Mouse (Mus musculus) liver (tissue): ENCODE data around the gene Pum3.
A peak's percentile ranks its signal among the peaks of the same experiment; 100 is the strongest.

Experiments
- DNase-seq: peaks from one replicate; pipeline ENCODE4 v3.0.0-alpha.2; 2020; ENCODE audit warnings: mixed read lengths

The Pum3 gene

GRCm38 (mm10) chr19:27429745-27430251 is at the start of gene Pum3:
Gene Pum3 (minus strand): TSS chr19:27429825.
- peak; percentile 94 for DNase-seq

- no peak for DNase-seq
Measured at GRCm38 (mm10) chr19:27466691-27467090, 37.1 kb upstream of the Pum3 start.

- no peak for DNase-seq
Measured at GRCm38 (mm10) chr19:27462656-27463055, 33.0 kb upstream of the Pum3 start.

GRCm38 (mm10) chr19:27450458-27450857 is 20.8 kb upstream of the Pum3 start:
- DNase-seq: peak; percentile 63

- no peak for DNase-seq
Measured at GRCm38 (mm10) chr19:27447515-27447914, 17.9 kb upstream of the Pum3 start.

GRCm38 (mm10) chr19:27441106-27441505 is 11.5 kb upstream of the Pum3 start:
- no peak for DNase-seq

- DNase-seq: no peak
Measured at GRCm38 (mm10) chr19:27437982-27438652, 8.5 kb upstream of the Pum3 start.

GRCm38 (mm10) chr19:27430406-27430805 is 781 bp upstream of the Pum3 start:
- no peak for DNase-seq

GRCm38 (mm10) chr19:27429281-27429680 is 344 bp downstream of the Pum3 start:
- no peak for DNase-seq

GRCm38 (mm10) chr19:27427865-27428264 is 1.8 kb downstream of the Pum3 start:
- no peak for DNase-seq

- no peak for DNase-seq
Measured at GRCm38 (mm10) chr19:27426451-27426850, 3.2 kb downstream of the Pum3 start.

- DNase-seq: no peak
Measured at GRCm38 (mm10) chr19:27425656-27426055, 4.0 kb downstream of the Pum3 start.

GRCm38 (mm10) chr19:27417375-27417774 is 12.2 kb downstream of the Pum3 start:
- DNase-seq: no peak

GRCm38 (mm10) chr19:27416569-27416968 is 13.1 kb downstream of the Pum3 start:
- DNase-seq: peak; percentile 39

- no peak for DNase-seq
Measured at GRCm38 (mm10) chr19:27411340-27411739, 18.3 kb downstream of the Pum3 start.

- DNase-seq: no peak
Measured at GRCm38 (mm10) chr19:27410751-27411150, 18.9 kb downstream of the Pum3 start.

- no peak for DNase-seq
Measured at GRCm38 (mm10) chr19:27409782-27410181, 19.8 kb downstream of the Pum3 start.

- no peak for DNase-seq
Measured at GRCm38 (mm10) chr19:27409196-27409595, 20.4 kb downstream of the Pum3 start.

GRCm38 (mm10) chr19:27397797-27398196 is 31.8 kb downstream of the Pum3 start:
- DNase-seq: no peak

GRCm38 (mm10) chr19:27397223-27397622 is 32.4 kb downstream of the Pum3 start:
- no peak for DNase-seq

GRCm38 (mm10) chr19:27396719-27397118 is 32.9 kb downstream of the Pum3 start:
- DNase-seq: no peak

- no peak for DNase-seq
Measured at GRCm38 (mm10) chr19:27395936-27396335, 33.7 kb downstream of the Pum3 start.

- DNase-seq: peak; percentile 7
Measured at GRCm38 (mm10) chr19:27395481-27395880, 34.1 kb downstream of the Pum3 start.

GRCm38 (mm10) chr19:27394341-27394990 is 35.2 kb downstream of the Pum3 start:
- no peak for DNase-seq
